Mouse (Mus musculus): ENCODE results near the gene Lrig2. TPM values are rescaled to one million over a fixed set of nuclear protein-coding genes. Genes with fewer than 3 reads are reported as not detected.
"Not testable (repeated sequence)": the region's sequence is repeated elsewhere in the genome, so short reads cannot be mapped to it uniquely, and the experiment has no call there.

Lrig2 gene
- polyA plus RNA-seq, 1 experiment = 11.0 TPM

DNA sequence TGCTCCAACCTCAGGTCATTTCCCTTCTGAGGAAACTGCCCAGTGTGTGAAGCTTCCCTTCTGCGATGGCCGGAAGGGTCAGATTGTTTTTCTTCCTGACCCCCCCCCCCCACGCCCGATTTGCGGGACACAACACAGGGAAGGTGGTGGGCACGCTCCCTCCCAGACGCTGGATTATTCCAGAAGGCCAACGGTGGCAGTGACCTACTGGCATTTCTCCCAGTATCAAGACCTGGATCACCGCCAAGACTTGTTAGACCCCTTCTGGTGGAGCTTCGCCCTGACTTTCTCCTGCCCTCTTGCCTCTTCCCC lies 79.9 kb downstream of the Lrig2 start:
- no peak for DNase-seq (ENCODE audit: low spot score)

DNA sequence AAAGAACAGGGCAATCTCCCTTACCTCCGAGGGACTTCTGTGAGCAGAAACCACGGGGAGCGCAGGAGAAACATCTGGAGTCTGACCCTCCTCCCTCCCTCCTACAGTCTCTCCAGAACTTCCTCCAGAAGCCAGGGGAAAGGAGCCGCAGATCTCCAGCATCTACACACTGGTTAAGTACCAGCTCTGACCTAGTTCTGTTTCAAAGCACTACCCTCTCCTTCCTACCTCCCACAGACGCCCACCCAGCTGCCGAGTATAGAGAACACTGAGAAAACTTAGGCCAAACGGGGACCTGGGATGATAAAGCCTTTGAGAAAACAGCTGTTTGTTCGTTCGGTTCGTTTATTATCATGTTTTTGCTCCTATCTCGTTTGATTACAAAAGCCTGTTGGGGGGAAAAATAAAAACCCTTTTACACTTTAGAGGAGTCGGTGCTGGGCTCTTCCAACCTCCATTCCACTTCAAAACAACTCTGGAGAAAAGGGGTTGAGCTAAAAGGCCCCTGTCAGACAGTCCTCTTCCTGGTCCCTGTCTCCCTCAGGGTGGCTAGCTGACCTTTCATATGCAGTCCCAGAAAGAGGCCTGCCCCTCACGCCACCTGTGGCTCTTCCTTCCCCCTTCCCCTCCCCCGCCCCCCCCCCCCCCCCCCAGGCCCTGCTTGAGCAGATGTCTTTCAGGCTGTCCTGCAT lies 80.4 kb downstream of the Lrig2 start:
- no peak for DNase-seq (ENCODE audit: low spot score)

DNA sequence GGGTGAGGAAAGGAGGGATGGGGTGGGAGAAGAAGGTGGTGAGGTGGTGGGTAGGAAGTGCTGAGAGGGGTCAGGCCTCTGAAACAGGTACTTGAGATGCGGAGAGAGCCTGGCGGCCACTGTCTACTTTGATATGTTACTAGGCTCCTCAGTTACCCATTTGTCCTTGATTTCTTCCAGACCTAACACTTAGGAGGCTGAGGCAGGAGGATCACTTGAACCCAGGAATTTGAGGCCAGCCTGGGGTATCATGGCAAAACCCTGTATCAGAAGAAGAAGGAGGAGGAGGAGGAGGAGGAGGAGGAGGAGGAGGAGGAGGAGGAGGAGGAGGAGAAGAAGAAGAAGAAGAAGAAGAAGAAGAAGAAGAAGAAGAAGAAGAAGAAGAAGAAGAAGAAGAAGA lies 84.4 kb downstream of the Lrig2 start:
- not testable (repeated sequence) for DNase-seq (ENCODE audit: low spot score)

DNA sequence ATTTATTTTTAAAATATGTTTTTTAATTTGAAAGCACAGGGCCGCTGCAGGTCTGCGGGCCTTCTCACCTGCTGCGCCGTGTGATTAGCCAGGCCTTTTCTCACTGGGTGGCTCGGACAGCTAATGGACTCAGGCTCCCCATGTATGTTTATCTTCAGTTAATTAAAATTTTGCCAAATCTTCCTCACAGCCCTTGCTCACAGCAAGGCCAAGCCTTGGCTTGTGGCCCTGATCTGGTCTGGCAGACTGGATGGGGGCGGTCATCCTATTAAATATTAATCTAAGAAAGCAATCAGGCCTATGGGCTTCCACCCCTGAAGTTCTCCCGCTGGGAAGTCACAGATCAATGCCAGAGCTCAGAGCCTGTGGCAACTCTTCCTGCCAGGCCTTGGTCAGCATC lies 87.4 kb downstream of the Lrig2 start:
- no peak for DNase-seq (ENCODE audit: low spot score)

DNA sequence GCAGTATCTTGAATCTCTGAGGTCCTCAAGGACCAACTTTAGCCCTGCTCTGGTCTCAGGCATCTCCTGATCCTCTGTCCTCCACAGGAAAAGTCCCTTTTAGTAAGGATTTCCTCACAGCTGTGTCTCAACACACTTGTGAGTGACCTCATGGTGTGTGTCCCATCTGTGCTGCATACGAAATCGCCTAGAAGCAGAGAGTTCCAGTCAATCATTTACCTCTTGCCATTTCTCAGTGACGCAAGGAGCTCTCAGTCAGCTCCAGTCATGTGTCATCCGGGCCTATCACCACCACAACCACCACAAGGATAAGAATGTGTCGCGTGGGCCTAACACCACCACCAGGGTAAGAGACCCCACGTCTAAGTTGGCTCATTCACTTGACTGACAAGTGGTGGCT lies 90.8 kb downstream of the Lrig2 start:
- DNase-seq (ENCODE audit: low spot score) = no peak

DNA sequence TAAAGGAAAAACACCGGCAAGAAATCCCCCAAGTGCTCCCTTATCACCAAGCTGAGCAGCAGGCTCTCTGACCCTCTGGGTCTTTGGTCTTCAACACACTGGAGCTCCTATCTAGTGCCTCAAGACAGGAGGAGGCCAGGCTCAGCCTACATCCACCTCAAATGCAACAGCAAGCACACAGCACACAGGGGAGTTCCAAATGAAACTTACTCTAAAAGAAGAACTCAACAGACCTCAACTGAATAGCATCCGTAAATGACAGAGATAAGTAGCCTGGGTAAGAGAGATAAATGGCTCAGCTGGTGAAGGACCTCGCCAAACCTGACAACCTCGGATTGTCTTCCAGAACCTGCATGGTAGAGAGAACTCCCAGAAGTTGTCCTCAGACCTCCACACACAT lies 91.7 kb downstream of the Lrig2 start:
- no peak for DNase-seq (ENCODE audit: low spot score)

DNA sequence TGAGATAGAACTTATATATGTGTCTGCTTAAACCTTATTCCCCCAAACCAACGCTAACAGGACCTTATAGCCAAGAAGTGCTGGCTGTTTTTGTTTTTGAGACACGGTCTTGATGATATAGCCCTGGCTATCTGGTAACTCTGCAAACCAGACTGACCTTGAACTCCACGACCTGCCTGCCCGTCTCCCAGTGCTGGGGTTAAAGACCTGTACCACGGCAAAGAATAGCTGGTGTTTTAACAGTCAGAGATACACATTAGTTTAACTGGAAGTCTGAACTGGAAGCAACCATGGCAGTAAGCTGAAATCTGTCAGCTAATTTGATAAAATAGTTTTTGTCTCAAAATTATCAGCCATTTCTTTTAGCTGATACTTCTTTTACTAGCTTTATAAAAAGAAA lies 94.9 kb downstream of the Lrig2 start:
- no peak for DNase-seq (ENCODE audit: low spot score)

DNA sequence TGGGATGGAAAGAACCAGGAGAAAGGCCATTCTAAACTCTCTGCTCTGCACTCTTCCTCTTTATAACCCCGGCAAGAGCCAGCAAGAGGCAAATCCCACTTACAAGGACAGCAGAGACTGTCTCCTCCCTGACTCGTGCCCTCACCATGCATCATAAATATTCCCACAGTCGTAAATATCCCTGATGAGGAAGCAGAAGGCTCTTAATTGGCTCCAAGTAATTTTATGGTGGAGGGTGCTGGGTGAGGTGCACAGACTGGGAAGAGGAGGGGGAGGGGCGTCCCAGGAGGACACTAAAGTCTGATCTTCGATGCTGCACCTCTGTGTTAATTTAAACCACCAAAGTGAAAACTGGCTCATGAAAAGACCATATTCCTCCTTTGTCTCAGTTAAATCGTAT lies 99.2 kb downstream of the Lrig2 start:
- no peak for DNase-seq (ENCODE audit: low spot score)

DNA sequence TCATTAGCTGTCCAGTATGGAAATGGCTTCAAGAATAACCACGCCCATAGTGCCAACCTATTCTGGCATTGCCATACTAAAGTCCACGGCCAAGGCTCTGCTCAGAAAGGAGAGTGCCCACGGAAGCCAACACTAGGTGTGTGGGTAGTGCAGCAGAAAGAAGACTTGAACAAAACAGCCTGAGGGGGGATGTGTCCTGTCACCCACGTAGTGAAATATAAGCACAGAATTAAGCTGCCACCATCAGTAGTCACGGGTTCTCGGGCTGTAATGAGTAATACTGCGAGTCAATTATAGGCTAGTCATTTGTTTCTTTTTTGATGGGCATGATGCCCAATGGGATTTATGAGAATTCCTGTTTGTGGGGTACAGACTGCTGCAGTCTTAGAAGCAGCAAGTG lies 104.2 kb downstream of the Lrig2 start:
- no peak for DNase-seq (ENCODE audit: low spot score)

DNA sequence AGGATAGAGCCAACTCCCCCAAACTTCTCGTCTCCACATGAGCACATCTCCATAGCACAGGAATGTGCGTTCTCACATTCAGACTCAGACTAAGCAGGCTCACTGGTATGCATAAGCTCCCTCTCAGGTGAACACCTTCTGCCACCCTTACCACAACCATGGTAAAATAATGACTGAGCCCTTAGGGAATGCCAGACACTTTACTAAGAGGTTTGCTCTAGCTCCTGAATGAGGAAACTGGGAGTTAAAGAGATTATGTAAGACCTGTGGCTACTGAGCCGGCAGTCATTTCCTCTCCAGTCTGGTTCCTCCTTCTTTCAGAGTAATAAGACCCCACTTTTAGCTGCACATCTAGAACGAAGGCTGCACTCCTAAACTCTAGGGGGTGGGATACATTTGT lies 108.1 kb downstream of the Lrig2 start:
- no peak for DNase-seq (ENCODE audit: low spot score)

DNA sequence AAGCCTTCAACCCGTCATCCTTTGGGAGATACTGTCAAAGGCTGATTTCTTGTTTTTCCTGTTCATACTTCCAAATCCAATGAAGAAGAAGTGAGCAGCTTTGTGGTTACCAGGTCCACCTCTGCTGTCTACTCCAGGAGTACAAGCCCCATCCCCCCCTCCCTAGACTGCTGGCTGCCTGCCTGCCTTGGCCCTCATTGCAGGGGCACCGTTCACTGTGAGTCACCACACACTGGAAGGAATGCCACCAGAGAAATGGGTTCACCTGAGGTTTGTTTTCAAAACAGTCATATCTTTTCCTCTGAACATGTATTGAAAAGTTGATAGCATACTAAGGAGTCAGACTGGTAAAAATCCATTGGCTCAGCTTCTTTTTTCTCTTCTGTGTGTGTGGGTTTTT lies 110.5 kb downstream of the Lrig2 start:
- DNase-seq (ENCODE audit: low spot score) = no peak

DNA sequence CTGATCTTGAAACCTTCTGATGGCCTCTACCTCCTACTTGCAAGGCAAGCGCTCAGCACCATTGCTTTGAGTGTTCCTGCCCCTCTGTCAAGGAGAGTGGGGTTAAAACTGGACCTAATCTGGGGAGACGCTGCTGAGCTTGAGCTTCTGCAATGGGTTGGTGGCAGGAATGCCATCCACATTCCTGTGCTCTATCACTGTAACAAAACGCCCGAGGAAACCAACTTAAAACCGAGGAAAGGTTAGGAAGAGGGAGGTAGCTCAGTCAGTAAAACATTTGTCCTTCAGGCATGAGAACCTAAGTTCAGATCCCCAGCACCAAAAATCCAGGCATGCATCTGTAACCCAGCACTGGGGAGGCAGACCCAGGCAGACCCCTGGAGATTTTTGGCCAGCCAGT lies 111.6 kb downstream of the Lrig2 start:
- no peak for DNase-seq (ENCODE audit: low spot score)

DNA sequence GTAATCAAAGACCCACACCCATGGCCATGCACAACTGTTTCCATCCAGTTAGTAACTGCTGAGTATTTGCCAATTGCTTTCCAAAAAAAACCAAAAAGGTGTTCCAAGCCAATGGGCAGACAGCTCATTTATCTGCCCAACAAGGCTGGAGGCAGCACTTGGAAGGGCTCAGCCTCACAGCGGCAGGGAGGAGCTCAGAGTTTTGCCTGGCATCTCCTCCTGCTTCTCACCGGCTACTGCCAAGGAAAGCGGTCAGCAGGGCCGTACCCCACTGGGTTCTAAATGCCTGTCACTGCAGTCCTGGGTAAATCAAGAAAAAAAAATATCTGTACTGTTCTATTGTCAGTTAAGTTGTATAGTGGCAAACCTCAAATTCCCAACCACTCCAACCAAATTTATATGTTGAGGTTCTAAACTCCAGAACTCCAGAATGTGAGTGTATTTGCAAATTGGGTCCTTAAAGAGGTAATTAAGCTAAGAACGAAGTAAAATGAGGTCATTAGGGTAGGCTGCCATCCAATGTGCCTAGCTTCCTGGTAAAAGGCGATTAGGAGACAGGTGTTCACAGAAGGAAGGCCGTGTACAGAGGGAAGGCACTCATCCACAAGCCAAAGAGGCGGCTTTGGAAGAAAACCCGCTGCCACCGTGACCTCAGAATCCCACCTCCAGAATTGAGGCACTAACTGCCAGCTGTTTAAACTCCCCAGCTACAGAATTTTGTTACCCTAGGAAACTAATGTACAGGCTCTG lies 112.2 kb downstream of the Lrig2 start:
- no peak for DNase-seq (ENCODE audit: low spot score)

DNA sequence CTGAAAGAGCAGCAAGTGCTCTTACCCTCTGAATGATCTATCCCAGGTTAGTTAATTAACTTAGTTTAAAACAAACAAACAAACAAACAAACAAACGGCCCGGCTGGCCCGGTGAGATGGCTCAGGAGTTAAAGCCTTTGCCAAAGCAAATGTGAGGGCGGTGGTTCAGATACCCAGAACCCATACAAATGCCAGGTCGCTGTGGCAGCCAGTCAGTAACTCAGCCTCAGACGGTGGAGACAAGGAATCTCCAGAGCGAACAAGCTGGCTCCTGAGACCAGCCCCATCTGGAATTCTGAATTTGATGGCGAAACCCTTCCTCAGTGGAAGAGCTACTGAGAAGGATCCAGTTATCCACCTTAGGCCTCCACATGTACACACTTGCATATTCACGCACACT lies 114.4 kb downstream of the Lrig2 start:
- no peak for DNase-seq (ENCODE audit: low spot score)

DNA sequence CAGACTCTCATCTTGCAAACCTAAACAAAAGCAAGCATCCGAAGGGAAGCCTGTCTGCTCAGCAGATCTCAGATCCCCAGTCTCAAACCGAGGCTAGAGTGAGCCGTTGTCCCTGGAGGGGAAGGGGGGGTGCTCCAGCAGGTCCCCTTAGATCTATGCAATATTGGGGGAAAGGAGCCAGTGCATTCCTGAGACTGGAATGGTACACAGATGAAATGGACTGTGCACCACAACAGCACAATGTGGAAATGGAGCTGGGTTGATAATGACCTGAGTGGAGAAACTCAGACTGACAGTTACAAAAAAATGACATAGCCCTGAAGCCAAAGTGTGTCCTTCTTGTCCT lies 115.0 kb downstream of the Lrig2 start:
- DNase-seq (ENCODE audit: low spot score) = no peak

DNA sequence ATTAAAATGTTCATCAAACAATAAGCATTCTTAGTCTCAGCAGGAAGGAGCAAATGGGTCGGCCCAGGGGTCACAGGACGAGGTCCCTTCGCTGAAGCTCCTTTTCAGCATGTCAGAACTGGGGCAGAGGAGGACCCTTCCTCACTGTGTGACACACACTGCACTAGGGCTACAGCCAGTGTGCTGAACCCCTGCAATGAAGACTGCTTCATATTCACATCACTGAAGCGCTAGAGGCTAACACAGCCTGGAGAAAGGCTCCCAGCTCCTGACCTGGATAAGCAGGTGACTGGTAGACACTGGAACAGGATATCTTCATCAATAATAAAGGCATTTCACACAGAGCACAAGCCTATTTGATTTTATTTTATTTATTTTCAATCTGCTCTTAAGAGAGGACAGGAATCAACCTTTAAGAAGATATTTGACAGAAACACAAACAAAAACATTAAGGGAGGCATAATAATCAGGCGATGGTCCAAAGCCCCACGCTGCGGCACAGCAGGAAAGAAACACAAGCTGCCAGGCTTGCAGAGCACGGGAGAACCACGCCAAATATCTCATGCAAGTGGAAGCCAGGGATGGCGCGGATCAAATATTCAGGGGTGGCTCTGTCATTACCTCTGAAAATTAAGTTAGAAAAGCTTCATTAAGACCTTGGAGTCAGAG lies 115.5 kb downstream of the Lrig2 start:
- no peak for DNase-seq (ENCODE audit: low spot score)

DNA sequence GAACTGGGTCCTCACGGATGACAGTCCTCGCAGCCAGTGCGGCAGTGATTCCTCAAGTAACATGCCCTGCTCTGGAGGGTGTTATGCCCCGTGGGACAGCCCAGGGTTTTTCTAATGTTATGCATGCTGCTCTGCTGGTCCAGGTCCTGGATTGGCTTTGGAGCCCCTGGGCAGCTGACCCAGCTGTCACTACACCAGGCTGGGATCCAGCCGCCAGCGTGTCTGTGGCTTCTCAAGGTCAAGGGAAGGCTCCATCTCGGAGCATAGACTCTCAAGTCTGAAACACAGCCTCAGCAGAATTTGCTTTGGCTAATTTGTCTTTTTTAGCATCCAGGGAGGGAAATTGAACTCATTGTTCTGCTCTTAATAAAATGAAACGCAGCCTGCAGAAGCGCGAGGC lies 121.6 kb downstream of the Lrig2 start:
- no peak for DNase-seq (ENCODE audit: low spot score)

DNA sequence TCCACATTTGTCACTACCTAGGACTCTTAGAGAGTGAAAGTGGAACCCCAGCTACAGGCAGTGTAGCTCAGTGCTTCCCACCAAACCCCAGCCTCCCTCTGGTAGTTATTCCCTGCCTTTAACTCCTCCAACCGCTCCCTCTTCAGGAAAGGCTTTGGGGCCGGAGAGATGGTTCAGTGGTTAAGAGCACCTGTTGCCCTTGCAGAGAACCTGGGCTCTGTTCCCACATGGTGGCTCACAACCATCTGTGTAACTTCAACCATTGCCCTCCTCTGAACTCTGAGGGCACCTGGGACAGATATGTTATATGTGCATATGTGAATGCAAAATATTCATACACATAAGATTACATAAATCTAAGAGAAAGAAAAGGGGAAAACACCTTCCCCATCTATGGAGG lies 122.3 kb downstream of the Lrig2 start:
- no peak for DNase-seq (ENCODE audit: low spot score)

DNA sequence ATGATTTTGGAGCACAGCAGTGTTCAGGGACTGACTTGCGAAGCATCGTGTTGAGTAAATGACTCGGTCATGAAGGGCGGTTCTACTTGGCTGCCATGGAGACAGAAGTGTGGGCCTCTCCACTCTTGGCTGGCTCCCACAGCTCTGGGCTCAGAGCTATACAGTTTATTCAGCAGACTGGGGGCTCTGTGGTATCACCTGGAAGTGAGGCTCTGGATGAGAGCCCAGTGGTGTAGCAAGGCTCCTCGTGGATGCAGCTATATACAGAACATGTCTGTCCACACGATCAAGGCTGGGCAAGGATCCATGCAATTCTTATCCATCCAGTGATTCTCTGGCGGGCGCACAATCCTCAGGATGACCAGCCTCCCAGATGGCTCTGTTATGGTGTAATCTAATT lies 126.1 kb downstream of the Lrig2 start:
- DNase-seq (ENCODE audit: low spot score) = no peak

DNA sequence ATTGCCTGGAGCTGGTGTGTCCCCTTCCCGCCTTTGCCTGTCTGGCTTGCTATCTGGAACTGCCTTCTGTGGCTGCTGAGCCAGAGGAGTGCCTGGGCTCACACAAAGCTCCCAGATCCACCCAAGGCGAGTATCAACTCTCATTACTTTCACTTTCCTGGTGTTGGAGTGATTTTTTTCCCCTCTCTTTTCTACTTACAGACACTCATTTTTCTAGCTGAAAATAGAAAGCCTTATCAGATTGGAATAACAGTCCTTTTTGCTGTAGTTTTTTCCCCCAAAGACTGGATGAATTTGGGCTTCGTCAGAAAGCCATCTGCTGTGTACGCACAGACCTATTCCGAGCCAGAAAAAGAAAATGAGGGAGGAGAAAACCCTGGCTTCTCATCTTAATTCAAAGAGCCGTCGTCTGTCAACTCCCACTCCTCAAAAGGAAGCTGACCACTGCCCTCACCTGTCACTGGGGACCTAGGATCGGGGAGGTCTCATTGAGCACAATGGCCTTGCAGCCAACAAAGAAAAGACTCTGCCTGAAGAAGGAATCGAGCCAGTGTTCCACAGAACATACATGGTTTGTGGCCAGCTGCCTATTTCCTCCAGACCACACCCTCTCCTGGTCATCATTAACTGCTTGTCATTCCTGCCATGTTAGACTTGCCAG lies 127.9 kb downstream of the Lrig2 start:
- DNase-seq (ENCODE audit: low spot score) = no peak

DNA sequence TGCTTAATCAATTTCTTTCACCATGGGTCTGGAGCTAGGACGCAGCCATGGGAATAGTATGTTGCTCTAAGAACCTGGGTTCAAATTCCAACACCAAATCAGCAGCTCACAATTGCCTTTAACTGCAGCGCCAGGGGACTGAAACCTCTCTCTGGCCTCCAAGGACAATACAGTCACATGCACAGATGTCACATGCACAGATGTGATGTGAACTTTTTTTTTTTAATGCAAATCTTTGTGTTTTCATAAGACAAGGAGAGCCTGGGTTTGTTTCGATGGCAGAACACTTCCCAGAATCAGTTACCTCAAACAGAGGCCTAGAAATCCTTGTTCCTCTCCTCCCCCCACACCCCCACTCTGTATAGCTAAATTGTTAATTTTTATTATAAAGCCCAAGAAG lies 133.5 kb downstream of the Lrig2 start:
- no peak for DNase-seq (ENCODE audit: low spot score)

DNA sequence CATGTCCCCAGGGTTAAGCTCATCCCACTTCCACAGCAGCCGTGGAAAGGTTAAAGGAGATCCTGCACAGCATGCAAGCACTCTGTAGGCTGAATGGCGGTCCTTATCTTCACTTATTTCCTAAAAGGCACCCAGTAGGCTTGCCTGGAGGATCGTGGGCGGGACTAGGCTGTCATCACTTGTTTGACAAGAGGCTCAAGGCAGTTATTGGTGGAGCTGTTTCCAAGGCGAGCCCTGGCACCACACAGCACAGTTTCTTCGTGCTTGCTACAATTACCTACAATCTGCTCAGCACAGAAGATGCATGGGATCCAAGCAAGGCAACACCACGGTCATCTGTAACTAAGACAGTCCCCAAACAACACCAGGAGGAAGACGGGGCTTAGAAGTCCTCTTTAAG lies 137.8 kb downstream of the Lrig2 start:
- no peak for DNase-seq (ENCODE audit: low spot score)

DNA sequence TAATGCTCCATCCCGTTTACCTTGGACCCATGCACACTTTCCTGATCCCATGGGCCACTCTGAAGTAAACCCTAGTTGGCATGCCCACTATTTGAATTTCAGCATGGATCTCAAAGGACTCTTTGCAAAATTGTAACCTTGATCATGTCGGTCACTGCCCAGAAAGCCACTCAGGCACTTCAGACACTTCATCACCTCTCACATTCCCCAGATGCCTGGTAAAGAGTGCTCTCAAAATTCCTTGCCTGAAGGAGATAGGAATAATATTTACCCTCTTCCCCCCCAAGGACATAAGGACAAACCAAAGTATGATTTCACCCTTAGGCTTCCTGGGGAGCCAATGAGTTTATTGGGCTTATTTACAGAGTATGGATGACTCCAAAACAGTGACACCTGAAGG lies 139.3 kb downstream of the Lrig2 start:
- no peak for DNase-seq (ENCODE audit: low spot score)

Data from urinary bladder, adult 2 months (tissue).